Mouse (Mus musculus) limb, embryonic 14.5 days (tissue): ENCODE data around the gene Spata3. TPM values are rescaled to one million over a fixed set of nuclear protein-coding genes. Genes with fewer than 3 reads are reported as not detected.

Experiments used
- ATAC-seq: fragments of 200-750 bp; cut with Nextera tagmentation; 2 replicates; pipeline ENCODE4 v1.8.0; 2017; ENCODE audit warnings: low read depth, moderate number of reproducible peaks, moderate TSS enrichment; ENCODE audit not compliant: low FRiP score
- DNase-seq: peaks from one replicate; pipeline ENCODE4 v3.0.0-alpha.2; 2015; ENCODE audit warnings: low spot score
- H3K27ac ChIP-seq: fragments of 300-500 bp; sonication (generic); replicated peaks from 2 replicates; pipeline ENCODE4 v1.5.1; 2014; ENCODE audit warnings: low read depth, mild to moderate bottlenecking, low read length, moderate library complexity, mixed read lengths
- H3K27me3 ChIP-seq: fragments of 300-500 bp; sonication (generic); 2 replicates; pipeline ENCODE4 v1.6.1; 2014; ENCODE audit warnings: low read length, mixed read lengths; ENCODE audit not compliant: control insufficient read depth, insufficient read depth
- H3K36me3 ChIP-seq: fragments of 300-500 bp; sonication (generic); 2 replicates; pipeline ENCODE4 v1.6.1; 2014; ENCODE audit warnings: mild to moderate bottlenecking, low read length, moderate library complexity, mixed read lengths; ENCODE audit not compliant: control insufficient read depth, insufficient read depth
- H3K4me1 ChIP-seq: fragments of 300-500 bp; sonication (generic); 2 replicates; pipeline ENCODE4 v1.6.1; 2014; ENCODE audit warnings: antibody characterized with exemption, low read length, mixed read lengths; ENCODE audit not compliant: control insufficient read depth, insufficient read depth
- H3K4me2 ChIP-seq: fragments of 300-500 bp; sonication (generic); replicated peaks from 2 replicates; pipeline ENCODE4 v1.6.1; 2014; ENCODE audit warnings: low read depth, mild to moderate bottlenecking, low read length, moderate library complexity; ENCODE audit not compliant: severe bottlenecking
- H3K4me3 ChIP-seq: fragments of 300-500 bp; sonication (generic); replicated peaks from 2 replicates; pipeline ENCODE4 v1.5.1; 2014; ENCODE audit warnings: low read length
- H3K9ac ChIP-seq: fragments of 300-500 bp; sonication (generic); 2 replicates; pipeline ENCODE4 v1.6.1; 2014; ENCODE audit warnings: mild to moderate bottlenecking, low read depth, low read length, moderate library complexity; ENCODE audit not compliant: severe bottlenecking
- H3K9me3 ChIP-seq: fragments of 300-500 bp; sonication (generic); 2 replicates; pipeline ENCODE4 v1.6.1; 2016; ENCODE audit warnings: low read length; ENCODE audit not compliant: control insufficient read depth
- POLR2A ChIP-seq: fragments of 200-500 bp; IDR thresholded peaks from 2 replicates; pipeline ENCODE4 v1.8.0; 2012; ENCODE audit warnings: inconsistent platforms, mild to moderate bottlenecking, moderate library complexity, borderline replicate concordance; ENCODE audit not compliant: insufficient read depth, insufficient read length; ENCODE audit errors: extremely low read depth
- WGBS: fragments of 180-500 bp; shearing (Covaris S2); extraction: QIAGEN DNeasy Blood & Tissue Kit; methylation state at CpG from one replicate; pipeline ENCODE4 v1.1.7; 2014; 5-methylcytosine and 5-hydroxymethylcytosine counted together
- polyA plus RNA-seq, 2 experiments: library from polyadenylated mRNA; depleted of rRNA in 1 of 2; stranded (reverse) in 1 of 2; unstranded in 1 of 2; fragments of >200 nt; fragmentation: Nextera tagmentation in 1 of 2; extraction: Ambion mirVana in 1 of 2; gene quantifications; 2 replicates each; pipeline versions ENCODE4 v1.2.1 to v1.2.3; 2012 to 2014

Spata3 gene
- polyA plus RNA-seq, 2 experiments: not detected

GRCm38 (mm10) chr1:86045848-86046805 lies 29.5 kb downstream of the Spata3 start, which contains the start of gene 2810459M11Rik:
2810459M11Rik (plus strand) TSS chr1:86045863.
- under 1% methylated on average over 50 of the region's 110 CpGs for WGBS
- no peak for TF ChIP-seq POLR2A
- H3K27me3 ChIP-seq: peaks cover 50% of the 10 kb centered on the region
- ATAC-seq (peak; percentile 50; the same call in 1 of the 2 replicates), DNase-seq (no peak)
- no peaks in the 10 kb centered on the region for H3K36me3 ChIP-seq
- peak within 1 kb of the TSS; percentile 59 for H3K9ac ChIP-seq
- H3K4me2 ChIP-seq: peak within 1 kb of the TSS; percentile 98
- no peak within 1 kb of the TSS for H3K27ac ChIP-seq
- peak within 1 kb of the TSS; percentile 59 for H3K4me3 ChIP-seq
- H3K9me3 ChIP-seq: peaks cover 7% of the 10 kb centered on the region; the same call in 1 of the 2 replicates
- H3K4me1 ChIP-seq: no peaks in the 10 kb centered on the region

- Histone ChIP-seq H3K9ac (no peak overlapping the region), H3K4me1 (no peaks in the 10 kb centered on the region), H3K4me3 (peak overlapping the region; percentile 59), H3K36me3 (no peaks in the 10 kb centered on the region), H3K9me3 (peaks cover 2% of the 10 kb centered on the region; the same call in 1 of the 2 replicates), H3K4me2 (peak overlapping the region; percentile 98), H3K27me3 (peaks cover 50% of the 10 kb centered on the region), H3K27ac (no peak overlapping the region)
- ATAC-seq: no peak
- no peak for DNase-seq
- 7% methylated on average over 24 of the region's 24 CpGs for WGBS
- TF ChIP-seq POLR2A: no peak
Measured at GRCm38 (mm10) chr1:86046833-86047563, 30.4 kb downstream of the Spata3 start.

- Histone ChIP-seq H3K27me3 (peaks cover 50% of the 10 kb centered on the region), H3K36me3 (no peaks in the 10 kb centered on the region), H3K9ac (no peak overlapping the region), H3K27ac (no peak overlapping the region), H3K4me2 (no peak overlapping the region), H3K4me1 (no peaks in the 10 kb centered on the region), H3K4me3 (no peak overlapping the region), H3K9me3 (no peaks in the 10 kb centered on the region)
- ATAC-seq (no peak), DNase-seq (no peak)
- WGBS: 69% methylated on average over 4 of the region's 4 CpGs
- no peak for TF ChIP-seq POLR2A
Measured at GRCm38 (mm10) chr1:86048231-86048630, 31.6 kb downstream of the Spata3 start.

GRCm38 (mm10) chr1:86048744-86049143 lies 32.1 kb downstream of the Spata3 start:
- Histone ChIP-seq H3K36me3 (no peaks in the 10 kb centered on the region), H3K9me3 (no peaks in the 10 kb centered on the region), H3K27me3 (peaks cover 50% of the 10 kb centered on the region), H3K9ac (no peak overlapping the region), H3K4me3 (no peak overlapping the region), H3K27ac (no peak overlapping the region), H3K4me1 (no peaks in the 10 kb centered on the region), H3K4me2 (no peak overlapping the region)
- TF ChIP-seq POLR2A: no peak
- 88% methylated on average over 3 of the region's 3 CpGs for WGBS
- ATAC-seq (no peak), DNase-seq (no peak)
